Mouse (Mus musculus) adrenal gland, postnatal 25 days (tissue): Measurements from ENCODE around the gene Atad3a. TPM values are rescaled to one million over a fixed set of nuclear protein-coding genes. Genes with fewer than 3 reads are reported as not detected.
A peak's percentile ranks its signal among the peaks of the same experiment; 100 is the strongest.
"Not testable (repeated sequence)": the region's sequence is repeated elsewhere in the genome, so short reads cannot be mapped to it uniquely, and the experiment has no call there.

Experiments used
- DNase-seq: peaks from one replicate; pipeline ENCODE4 v3.0.0; 2021; ENCODE audit warnings: mixed read lengths
- long read RNA-seq: library from polyadenylated mRNA; stranded (forward); transcript quantifications from one replicate; pipeline ENCODE4 v2.0.0, GENCODE M21; 2021
- total RNA-seq: library from RNA; stranded (reverse); gene quantifications from 2 replicates; pipeline ENCODE4 v1.2.3, GENCODE M21; 2021

Atad3a gene
- total RNA-seq = 91.0 and 98.7 TPM in 2 replicates
- long read RNA-seq, transcript Atad3a-202 (2 exons, 836 nt) = minor isoform, 7 of 246 reads
- long read RNA-seq, transcript Atad3a-201 (16 exons, 2,413 nt) = major isoform, 184 of 246 reads
- long read RNA-seq, partial matches to known transcripts = 5 of 246 reads
- long read RNA-seq, other reads (novel, unspliced or antisense) = 50 of 246 reads

GRCm38 (mm10) chr4:155760613-155761355, at the start of gene Atad3a:
Gene Atad3a (minus strand): TSS chr4:155761093.
- DNase-seq = peak; percentile 96

GRCm38 (mm10) chr4:155807841-155808240, 46.9 kb upstream of the Atad3a start:
- DNase-seq = no peak

- peak; percentile 97 for DNase-seq
These were observed 42.6 kb upstream of the Atad3a start for GRCm38 (mm10) chr4:155803340-155804041.

- no peak for DNase-seq
These were observed 41.9 kb upstream of the Atad3a start, which contains the start of gene Mrpl20 for GRCm38 (mm10) chr4:155802741-155803339. Gene Mrpl20 (plus strand): TSS chr4:155802878.

- DNase-seq = no peak
These were observed 41.2 kb upstream of the Atad3a start for GRCm38 (mm10) chr4:155802075-155802474.

GRCm38 (mm10) chr4:155793730-155794129, 32.8 kb upstream of the Atad3a start:
- no peak for DNase-seq

GRCm38 (mm10) chr4:155791240-155791933, 30.5 kb upstream of the Atad3a start:
- DNase-seq = no peak

GRCm38 (mm10) chr4:155790650-155791161, 29.8 kb upstream of the Atad3a start:
- no peak for DNase-seq

GRCm38 (mm10) chr4:155790021-155790489, 29.2 kb upstream of the Atad3a start, which contains the start of gene Ankrd65:
Gene Ankrd65 (plus strand): TSS chr4:155790439.
- no peak for DNase-seq

- DNase-seq = not testable (repeated sequence)
These were observed 27.9 kb upstream of the Atad3a start for GRCm38 (mm10) chr4:155788833-155789232.

- DNase-seq = no peak
These were observed 27.4 kb upstream of the Atad3a start for GRCm38 (mm10) chr4:155788300-155788699.

- DNase-seq = no peak
These were observed 24.9 kb upstream of the Atad3a start, which contains the start of gene Tmem88b for GRCm38 (mm10) chr4:155785819-155786218. Gene Tmem88b (minus strand): TSS chr4:155785874.

GRCm38 (mm10) chr4:155785246-155785645, 24.4 kb upstream of the Atad3a start:
- no peak for DNase-seq

- DNase-seq = peak; percentile 74
These were observed 23.3 kb upstream of the Atad3a start for GRCm38 (mm10) chr4:155784081-155784701.

- DNase-seq = no peak
These were observed 22.7 kb upstream of the Atad3a start for GRCm38 (mm10) chr4:155783486-155784080.

- peak; percentile 37 for DNase-seq
These were observed 20.0 kb upstream of the Atad3a start for GRCm38 (mm10) chr4:155780895-155781294.

- DNase-seq = no peak
These were observed 18.6 kb upstream of the Atad3a start for GRCm38 (mm10) chr4:155779498-155779897.

GRCm38 (mm10) chr4:155777816-155778215, 16.9 kb upstream of the Atad3a start:
- DNase-seq = peak; percentile 45

GRCm38 (mm10) chr4:155776704-155777335, 15.9 kb upstream of the Atad3a start:
- DNase-seq = no peak

GRCm38 (mm10) chr4:155775855-155776254, 15.0 kb upstream of the Atad3a start:
- peak; percentile 54 for DNase-seq
